Comparison of ENCODE assay signal across 8 mouse cellular contexts in genomic region chr7:80994663-80995005, GRCm38 (mm10). TPM values are rescaled to one million over a fixed set of nuclear protein-coding genes. Genes with fewer than 3 reads are reported as not detected.
A peak's percentile ranks its signal among the peaks of the same experiment; 100 is the strongest.
DNase-seq lines count a peak whose midpoint lies in the region; ATAC-seq and TF ChIP-seq lines count a peak whose summit lies in the region.

No protein-coding gene starts in this region.

- TF ChIP-seq POLR2A in bone marrow, adult 2 months (IDR thresholded peaks at IDR 0.05; ENCODE audit: borderline replicate concordance, control insufficient read depth, low read depth, low read length) = no peak

- H3K9me3 ChIP-seq in kidney, embryonic 15.5 days (replicated peaks) = no peaks in the 10 kb centered on the region
- no peaks in the 10 kb centered on the region for H3K9me3 ChIP-seq in forebrain, embryonic 14.5 days (replicated peaks; ENCODE audit: control insufficient read depth, low read length)
- H3K9me3 ChIP-seq in liver, embryonic 14.5 days (ENCODE audit: control insufficient read depth, low read length) = no peaks in the 10 kb centered on the region

- DNase-seq in kidney, postnatal 10 days = no peak
- DNase-seq in forebrain, embryonic 14.5 days (ENCODE audit: low spot score) = peak; percentile 7
- no peak for DNase-seq in liver, embryonic 14.5 days (ENCODE audit: low read depth in 3 of 3, low spot score in 3 of 3)
- DNase-seq in thymus, postnatal 36 days = peak; percentile 13 to 19
- no peak for DNase-seq in layer of hippocampus, adult 11-12 months (ENCODE audit: low spot score)
- no peak for DNase-seq in right cerebral cortex, adult 18-20 months

- no peak for TF ChIP-seq CTCF in bone marrow, adult 2 months (IDR thresholded peaks at IDR 0.05; ENCODE audit: control insufficient read depth, insufficient read depth, low read length)
- TF ChIP-seq CTCF in liver, embryonic 14.5 days (IDR thresholded peaks at IDR 0.05; ENCODE audit: low read depth) = no peak

- H3K4me2 ChIP-seq in kidney, embryonic 15.5 days = peak overlapping the region; percentile 88
- H3K4me2 ChIP-seq in forebrain, embryonic 14.5 days (ENCODE audit: low read length) = peak overlapping the region; percentile 68
- peak overlapping the region; percentile 100 for H3K4me2 ChIP-seq in liver, embryonic 14.5 days (ENCODE audit: low read depth)

- WGBS in kidney, embryonic 15.5 days = 18% methylated on average over 6 of the region's 6 CpGs
- 4% methylated on average over 6 of the region's 6 CpGs for WGBS in bone marrow, adult 2 months
- whole genome bisulfite sequencing in forebrain, embryonic 14.5 days = 38% methylated on average over 6 of the region's 6 CpGs
- 2% methylated on average over 6 of the region's 6 CpGs for WGBS in liver, embryonic 14.5 days (ENCODE audit: insufficient replicate concordance)

- no peak for TF ChIP-seq EP300 in liver, embryonic 14.5 days (IDR thresholded peaks at IDR 0.05; ENCODE audit: low read depth)

- H3K9ac ChIP-seq in kidney, embryonic 15.5 days = peak overlapping the region; percentile 99
- H3K9ac ChIP-seq in forebrain, embryonic 14.5 days (ENCODE audit: low read length) = peak overlapping the region; percentile 94
- H3K9ac ChIP-seq in liver, embryonic 14.5 days (replicated peaks) = peak overlapping the region; percentile 99

- H3K27me3 ChIP-seq in kidney, embryonic 15.5 days = no peaks in the 10 kb centered on the region
- H3K27me3 ChIP-seq in forebrain, embryonic 14.5 days (replicated peaks; ENCODE audit: control insufficient read depth, insufficient read depth, low read length) = no peaks in the 10 kb centered on the region
- H3K27me3 ChIP-seq in liver, embryonic 14.5 days (ENCODE audit: control insufficient read depth, insufficient read depth, low read length) = no peaks in the 10 kb centered on the region

- no peaks in the 10 kb centered on the region for H3K36me3 ChIP-seq in kidney, embryonic 15.5 days
- no peaks in the 10 kb centered on the region for H3K36me3 ChIP-seq in forebrain, embryonic 14.5 days (ENCODE audit: control insufficient read depth, insufficient read depth, low read length)
- H3K36me3 ChIP-seq in liver, embryonic 14.5 days (replicated peaks; ENCODE audit: control insufficient read depth, insufficient read depth, low read depth) = no peaks in the 10 kb centered on the region; the same call in 1 of the 2 replicates

- H3K4me3 ChIP-seq in kidney, embryonic 15.5 days (replicated peaks) = peak overlapping the region; percentile 99
- peak overlapping the region; percentile 85 for H3K4me3 ChIP-seq in bone marrow, adult 2 months (replicated peaks; ENCODE audit: control insufficient read depth, low read depth, low read length)
- peak overlapping the region; percentile 95 for H3K4me3 ChIP-seq in forebrain, embryonic 14.5 days (ENCODE audit: low read depth, low read length)
- H3K4me3 ChIP-seq in liver, embryonic 14.5 days (ENCODE audit: insufficient read depth in 1 of 2, low read depth in 2 of 2, low read length in 2 of 2) = peak overlapping the region; percentile 95 to 100

- no peak for ATAC-seq in kidney, embryonic 15.5 days (replicated peaks; ENCODE audit: low FRiP score)
- no peak for ATAC-seq in forebrain, embryonic 14.5 days
- no peak for ATAC-seq in liver, embryonic 14.5 days (ENCODE audit: insufficient read depth)

- peak overlapping the region; percentile 97 for H3K27ac ChIP-seq in kidney, embryonic 15.5 days
- H3K27ac ChIP-seq in bone marrow, adult 2 months (ENCODE audit: control insufficient read depth, insufficient read depth, low read depth, low read length, poor library complexity) = peak overlapping the region; percentile 53; the same call in 1 of the 2 replicates
- no peak overlapping the region for H3K27ac ChIP-seq in forebrain, embryonic 14.5 days (ENCODE audit: low read depth, low read length)
- peak overlapping the region; percentile 78 for H3K27ac ChIP-seq in liver, embryonic 14.5 days

- H3K4me1 ChIP-seq in kidney, embryonic 15.5 days = peaks cover 40% of the 10 kb centered on the region
- H3K4me1 ChIP-seq in bone marrow, adult 2 months (ENCODE audit: control insufficient read depth, insufficient read depth, low read length) = no peaks in the 10 kb centered on the region; the same call in 1 of the 2 replicates
- H3K4me1 ChIP-seq in forebrain, embryonic 14.5 days (ENCODE audit: control insufficient read depth, insufficient read depth, low read length) = peaks cover 11% of the 10 kb centered on the region
- H3K4me1 ChIP-seq in liver, embryonic 14.5 days (replicated peaks; ENCODE audit: control insufficient read depth in 2 of 2, insufficient read depth in 2 of 2, low read length in 1 of 2) = peaks cover 34 to 57% of the 10 kb centered on the region in 2 experiments

RNA-seq across cellular contexts. Expression of gene Zfp592, which starts 1.2 kb away (rescaled TPM):
- polyA plus RNA-seq in kidney, embryonic 15.5 days (2015; fragmentation: Nextera tagmentation; extraction: Ambion mirVana) = 14.1 and 16.2 TPM in 2 replicates
- 13.7 and 24.7 TPM in 2 replicates for polyA plus RNA-seq in bone marrow, adult 2 months (2011; ENCODE audit: insufficient read depth, insufficient read length, low replicate concordance, missing spikeins)
- 5.8 and 9.3 TPM in 2 replicates for polyA plus RNA-seq in forebrain, embryonic 14.5 days (2014; fragmentation: Nextera tagmentation; extraction: Ambion mirVana)
- 8.3 and 11.3 TPM in 2 replicates for polyA plus RNA-seq in liver, embryonic 14.5 days (2012; rRNA removed)
- polyA plus RNA-seq in liver, embryonic 14.5 days (2014; fragmentation: Nextera tagmentation; extraction: Ambion mirVana) = 6.4 and 6.6 TPM in 2 replicates

RNA-seq across cellular contexts. Expression of gene Sec11a, which starts 47.1 kb away (rescaled TPM):
- polyA plus RNA-seq in kidney, embryonic 15.5 days (2015; fragmentation: Nextera tagmentation; extraction: Ambion mirVana) = 217 and 223 TPM in 2 replicates
- polyA plus RNA-seq in bone marrow, adult 2 months (2011; ENCODE audit: insufficient read depth, insufficient read length, low replicate concordance, missing spikeins) = 44.5 and 47.9 TPM in 2 replicates
- 149 and 164 TPM in 2 replicates for polyA plus RNA-seq in forebrain, embryonic 14.5 days (2014; fragmentation: Nextera tagmentation; extraction: Ambion mirVana)
- 50.0 and 51.0 TPM in 2 replicates for polyA plus RNA-seq in liver, embryonic 14.5 days (2012; rRNA removed)
- 89.0 and 90.4 TPM in 2 replicates for polyA plus RNA-seq in liver, embryonic 14.5 days (2014; fragmentation: Nextera tagmentation; extraction: Ambion mirVana)

Comparison
In these comparisons a context has a peak if more than half of its experiments do, and no peak if none do; other contexts are left out.
1. DNase-seq: peak in forebrain, embryonic 14.5 days (single experiment) and thymus, postnatal 36 days (2 of 2); none in kidney, postnatal 10 days (single experiment), liver, embryonic 14.5 days (0 of 3), layer of hippocampus, adult 11-12 months (single experiment) and right cerebral cortex, adult 18-20 months (single experiment).
2. Peak in every context shown above with its lines, with median percentiles within 50 percentile points of each other: H3K4me2 ChIP-seq, H3K4me3 ChIP-seq and H3K9ac ChIP-seq.